Mouse (Mus musculus) kidney, adult 2 months (tissue): ENCODE results near the gene Cdc42ep2. TPM values are rescaled to one million over a fixed set of nuclear protein-coding genes. Genes with fewer than 3 reads are reported as not detected.

Experiments used
- DNase-seq: peaks from one replicate; pipeline ENCODE4 v3.0.0; 2021
- H3K27ac ChIP-seq: fragments of 200-500 bp; 2 replicates; pipeline ENCODE4 v1.5.1; 2012; ENCODE audit warnings: low read depth, low read length, control low read depth, inconsistent platforms; ENCODE audit not compliant: insufficient read depth
- H3K27me3 ChIP-seq: fragments of 200-500 bp; replicated peaks from 2 replicates; pipeline ENCODE4 v1.6.1; 2012; ENCODE audit warnings: mild to moderate bottlenecking, moderate library complexity, low read length, inconsistent platforms; ENCODE audit not compliant: control insufficient read depth, insufficient read depth
- H3K36me3 ChIP-seq: fragments of 200-500 bp; 2 replicates; pipeline ENCODE4 v1.6.1; 2012; ENCODE audit warnings: mild to moderate bottlenecking, moderate library complexity, low read length, inconsistent platforms; ENCODE audit not compliant: control insufficient read depth, insufficient read depth
- H3K4me1 ChIP-seq: fragments of 200-500 bp; 2 replicates; pipeline ENCODE4 v1.6.1; 2011; ENCODE audit warnings: low read length; ENCODE audit not compliant: control insufficient read depth, insufficient read depth
- H3K4me3 ChIP-seq: fragments of 200-500 bp; 2 replicates; pipeline ENCODE4 v1.5.1; 2011; ENCODE audit warnings: mild to moderate bottlenecking, low read depth, low read length, control low read depth; ENCODE audit not compliant: insufficient read depth
- CTCF ChIP-seq: fragments of 200-500 bp; conservative IDR thresholded peaks from 2 replicates; pipeline ENCODE4 v1.5.1; 2011; ENCODE audit warnings: low read depth, mild to moderate bottlenecking, control low read depth, low read length, moderate library complexity, mixed read lengths; ENCODE audit not compliant: insufficient read depth, insufficient read length
- POLR2A ChIP-seq: fragments of 200-500 bp; IDR thresholded peaks from one replicate; pipeline ENCODE4 v1.6.1; 2011; ENCODE audit warnings: low read depth, low read length, control low read depth
- WGBS: fragments of 180-500 bp; shearing (Covaris S2); methylation state at CpG from one replicate; pipeline ENCODE4 v1.1.7; 2018; 5-methylcytosine and 5-hydroxymethylcytosine counted together
- polyA plus RNA-seq: library from polyadenylated mRNA; depleted of rRNA; stranded (reverse); fragments of >200 nt; gene quantifications from 2 replicates; pipeline ENCODE4 v1.2.3, GENCODE M21; 2012

Gene Cdc42ep2
- polyA plus RNA-seq, 1 experiment: 12.0 TPM

GRCm38 (mm10) chr19:5952071-5952691, 27.6 kb upstream of the Cdc42ep2 start:
- peak overlapping the region; percentile 82 for H3K27ac ChIP-seq

DNA sequence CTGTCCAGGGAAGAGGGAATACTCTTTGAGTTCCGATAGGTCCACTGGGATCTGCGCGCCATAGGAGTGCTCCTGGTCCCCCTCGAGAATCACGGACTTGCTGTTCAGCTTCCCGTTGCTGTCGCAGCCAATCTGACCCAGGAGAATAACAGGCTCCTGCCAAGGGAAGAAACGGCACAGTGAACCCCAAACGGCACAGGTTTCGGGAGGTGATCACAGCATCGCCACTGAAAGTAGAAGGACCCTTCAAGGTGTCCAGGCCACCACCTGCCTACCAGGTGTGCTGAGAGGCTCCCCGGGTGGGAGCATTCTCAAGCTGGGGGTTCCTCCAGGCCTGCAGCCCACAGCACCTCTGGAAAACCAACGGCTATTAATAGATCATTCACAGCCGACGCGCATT, 27.0 kb upstream of the Cdc42ep2 start:
- Histone ChIP-seq H3K36me3 (no peaks in the 10 kb centered on the region), H3K27me3 (no peaks in the 10 kb centered on the region), H3K4me1 (peaks cover 5% of the 10 kb centered on the region; the same call in 1 of the 2 replicates), H3K4me3 (peak overlapping the region; percentile 20), H3K27ac (peak overlapping the region; percentile 82)
- DNase-seq: no peak
- TF ChIP-seq CTCF (no peak), POLR2A (no peak)
- whole genome bisulfite sequencing: 69% methylated on average over 16 of the region's 16 CpGs

More at GRCm38 (mm10) chr19:5952071-5952691, 27.6 kb upstream of the Cdc42ep2 start:
- Histone ChIP-seq H3K4me1 (peaks cover 5% of the 10 kb centered on the region; the same call in 1 of the 2 replicates), H3K27me3 (no peaks in the 10 kb centered on the region), H3K4me3 (peak overlapping the region; percentile 20), H3K36me3 (no peaks in the 10 kb centered on the region)
- TF ChIP-seq CTCF (no peak), POLR2A (no peak)
- DNase-seq: peak; percentile 92
- WGBS: 48% methylated on average over 13 of the region's 13 CpGs

- Histone ChIP-seq H3K36me3 (no peaks in the 10 kb centered on the region), H3K27me3 (no peaks in the 10 kb centered on the region), H3K4me1 (peaks cover 8% of the 10 kb centered on the region; the same call in 1 of the 2 replicates), H3K27ac (peak overlapping the region; percentile 31; the same call in 1 of the 2 replicates), H3K4me3 (peak overlapping the region; percentile 15; the same call in 1 of the 2 replicates)
- peak; percentile 63 for DNase-seq
- WGBS: 81% methylated on average over 11 of the region's 11 CpGs
- TF ChIP-seq POLR2A: no peak
- no peak for TF ChIP-seq CTCF
These were observed 25.6 kb upstream of the Cdc42ep2 start for GRCm38 (mm10) chr19:5950218-5950617.

DNA sequence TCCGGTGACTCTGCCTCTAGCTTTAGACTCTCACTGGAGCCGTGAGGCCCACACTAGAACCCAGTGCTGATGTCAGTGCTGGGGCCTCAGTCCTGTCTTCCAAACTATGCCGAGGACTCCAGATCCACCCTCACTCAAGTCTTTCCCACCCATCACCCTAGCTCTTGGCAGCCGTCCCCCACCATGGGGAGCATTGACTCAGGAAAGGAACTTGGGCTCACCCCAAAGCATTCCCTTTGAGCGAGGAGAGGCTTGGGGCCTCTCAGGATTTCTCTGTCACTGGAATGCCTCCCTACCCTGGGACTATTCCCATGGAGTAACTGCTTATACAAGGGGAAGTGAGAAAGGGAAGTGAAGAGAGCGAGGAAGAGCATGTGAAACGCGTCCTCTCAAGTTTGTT, 21.3 kb upstream of the Cdc42ep2 start:
- Histone ChIP-seq H3K27ac (peak overlapping the region; percentile 58), H3K4me3 (no peak overlapping the region), H3K4me1 (peaks cover 13% of the 10 kb centered on the region), H3K27me3 (no peaks in the 10 kb centered on the region), H3K36me3 (no peaks in the 10 kb centered on the region)
- peak; percentile 38 for DNase-seq
- TF ChIP-seq CTCF (no peak), POLR2A (no peak)
- WGBS: 56% methylated on average over 8 of the region's 8 CpGs

DNA sequence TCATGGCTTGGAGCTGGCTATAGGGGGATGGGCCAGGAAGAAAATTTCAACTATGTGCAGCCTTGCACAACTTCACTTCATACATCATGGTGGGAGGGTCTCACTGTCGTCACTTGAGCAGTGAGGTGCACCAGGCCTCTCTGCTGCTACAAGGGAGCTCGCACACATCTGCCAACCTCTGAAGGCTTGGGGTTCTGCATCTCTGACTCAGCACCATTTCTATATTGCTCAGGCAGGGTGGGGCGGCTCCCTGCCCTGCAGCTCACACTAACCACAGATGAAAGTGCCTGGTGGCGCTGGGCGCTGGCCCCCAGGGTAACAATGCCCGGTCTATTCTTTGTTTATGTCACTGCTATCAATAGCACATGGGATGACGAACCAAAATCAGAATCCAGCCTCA, 20.4 kb upstream of the Cdc42ep2 start:
- H3K27ac ChIP-seq: peak overlapping the region; percentile 58
- peaks cover 19% of the 10 kb centered on the region for H3K4me1 ChIP-seq
- DNase-seq: peak; percentile 51
- WGBS: 63% methylated on average over 7 of the region's 7 CpGs
- TF ChIP-seq POLR2A: no peak
- H3K4me3 ChIP-seq: no peak overlapping the region
- no peaks in the 10 kb centered on the region for H3K27me3 ChIP-seq
- no peaks in the 10 kb centered on the region for H3K36me3 ChIP-seq

- WGBS: 58% methylated on average over 8 of the region's 8 CpGs
- H3K36me3 ChIP-seq: no peaks in the 10 kb centered on the region
- H3K4me1 ChIP-seq: peaks cover 25% of the 10 kb centered on the region
- no peak for DNase-seq
- no peaks in the 10 kb centered on the region for H3K27me3 ChIP-seq
- no peak overlapping the region for H3K27ac ChIP-seq
- no peak for TF ChIP-seq CTCF
- no peak for TF ChIP-seq POLR2A
- no peak overlapping the region for H3K4me3 ChIP-seq
These were observed 19.5 kb upstream of the Cdc42ep2 start for GRCm38 (mm10) chr19:5944145-5944544.

DNA sequence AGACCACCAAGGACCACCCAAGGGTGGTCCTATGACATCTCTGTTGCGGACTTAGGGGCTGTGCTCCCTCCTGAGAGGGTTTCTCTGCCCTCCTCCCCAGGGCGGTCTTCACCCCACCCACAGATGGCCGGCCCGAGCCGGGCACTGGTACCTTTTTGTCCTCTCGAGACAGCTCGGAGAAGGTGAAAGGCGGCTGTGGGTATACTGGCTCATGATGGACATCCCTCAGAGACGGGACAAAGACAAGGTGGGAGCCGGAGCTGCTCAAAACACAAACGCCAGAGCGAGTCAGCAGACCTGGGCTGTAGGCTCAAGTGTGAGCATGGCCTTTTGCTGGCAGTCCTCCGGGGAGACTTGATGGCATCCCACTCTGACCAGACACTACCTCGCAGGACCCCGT, 18.8 kb upstream of the Cdc42ep2 start:
- H3K4me3 ChIP-seq: no peak overlapping the region
- TF ChIP-seq POLR2A (no peak), CTCF (no peak)
- no peaks in the 10 kb centered on the region for H3K36me3 ChIP-seq
- H3K4me1 ChIP-seq: peaks cover 25% of the 10 kb centered on the region
- WGBS: 93% methylated on average over 15 of the region's 15 CpGs
- H3K27ac ChIP-seq: no peak overlapping the region
- H3K27me3 ChIP-seq: no peaks in the 10 kb centered on the region
- DNase-seq: no peak
